Mouse (Mus musculus) embryonic fibroblast, embryonic 13.5 days (primary cell): ENCODE results near the gene Foxa3. TPM values are rescaled to one million over a fixed set of nuclear protein-coding genes. Genes with fewer than 3 reads are reported as not detected.
"Not testable (repeated sequence)": the region's sequence is repeated elsewhere in the genome, so short reads cannot be mapped to it uniquely, and the experiment has no call there.

Source experiments
- H3K27ac ChIP-seq: 2 replicates; pipeline ENCODE4 v1.5.1; 2012; ENCODE audit warnings: low read length, control low read depth, inconsistent platforms; ENCODE audit not compliant: insufficient read depth
- H3K4me1 ChIP-seq: 2 replicates; pipeline ENCODE4 v1.6.1; 2011; ENCODE audit warnings: low read length; ENCODE audit not compliant: control insufficient read depth, insufficient read depth
- H3K4me3 ChIP-seq: 2 replicates; pipeline ENCODE4 v1.5.1; 2011; ENCODE audit warnings: mild to moderate bottlenecking, control low read depth, low read length; ENCODE audit not compliant: insufficient read depth
- CTCF ChIP-seq: IDR thresholded peaks from 2 replicates; pipeline ENCODE4 v1.5.1; 2011; ENCODE audit warnings: mild to moderate bottlenecking, control low read depth, low read length, moderate library complexity, borderline replicate concordance; ENCODE audit not compliant: insufficient read depth
- POLR2A ChIP-seq: IDR thresholded peaks from 2 replicates; pipeline ENCODE4 v1.6.1; 2011; ENCODE audit warnings: low read depth, mild to moderate bottlenecking, control low read depth, low read length, moderate library complexity
- polyA plus RNA-seq: library from polyadenylated mRNA; stranded (reverse); fragments of >200 nt; gene quantifications from 2 replicates; pipeline ENCODE4 v1.2.4, GENCODE M21; 2011; ENCODE audit warnings: low read depth; ENCODE audit not compliant: missing spikeins, insufficient read length

Foxa3 gene
- not detected in 2 replicates for polyA plus RNA-seq

DNA sequence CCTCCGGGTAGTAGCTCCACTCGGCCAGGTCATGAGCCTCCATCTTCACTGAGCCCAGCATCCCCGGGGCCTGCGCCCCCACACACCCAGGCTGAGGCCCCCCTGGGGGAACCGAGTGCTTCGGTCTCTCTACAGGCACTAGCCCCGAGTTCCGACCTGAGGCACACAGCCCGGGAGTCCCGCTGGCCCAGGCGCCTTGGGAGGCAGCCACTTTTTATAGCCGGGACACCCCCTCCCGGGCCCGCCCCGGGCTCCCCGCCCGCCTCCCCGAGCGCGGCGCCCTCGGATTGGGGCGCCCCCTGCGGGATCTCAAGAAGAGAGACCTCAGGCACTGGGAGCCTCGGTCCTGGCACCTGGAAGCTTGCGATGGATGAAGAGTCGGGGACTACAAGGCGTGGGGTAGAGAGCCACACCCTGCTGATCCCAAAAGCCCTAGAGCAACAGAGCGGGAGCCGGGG is at the start of gene Foxa3:
Gene Foxa3, minus strand, starts transcription at position 182 of the 458 bp plus-strand sequence.
- Histone ChIP-seq H3K4me3 (peak within 1 kb of the TSS; percentile 92), H3K4me1 (peaks cover 7% of the 10 kb centered on the region), H3K27ac (no peak within 1 kb of the TSS)
- TF ChIP-seq POLR2A: no peak
- no peak for TF ChIP-seq CTCF

DNA sequence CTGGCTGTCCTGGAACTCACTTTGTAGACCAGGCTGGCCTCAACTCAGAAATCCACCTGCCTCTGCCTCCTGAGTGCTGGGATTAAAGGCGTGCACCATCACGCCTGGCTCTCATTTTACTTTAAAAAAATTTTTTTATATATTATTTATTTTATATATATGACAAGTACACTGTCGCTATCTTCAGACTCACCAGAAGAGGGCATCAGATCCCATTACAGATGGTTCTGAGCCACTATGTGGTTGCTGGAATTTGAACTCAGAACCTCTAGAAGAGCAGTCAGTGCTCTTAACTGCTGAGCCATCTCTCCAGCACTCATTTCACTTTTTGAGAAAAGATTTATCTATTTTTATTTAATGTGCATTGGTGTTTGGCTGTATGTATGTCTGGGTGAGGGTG is 47.7 kb upstream of the Foxa3 start:
- H3K4me3 ChIP-seq, H3K27ac ChIP-seq, H3K4me1 ChIP-seq: not testable (repeated sequence)

DNA sequence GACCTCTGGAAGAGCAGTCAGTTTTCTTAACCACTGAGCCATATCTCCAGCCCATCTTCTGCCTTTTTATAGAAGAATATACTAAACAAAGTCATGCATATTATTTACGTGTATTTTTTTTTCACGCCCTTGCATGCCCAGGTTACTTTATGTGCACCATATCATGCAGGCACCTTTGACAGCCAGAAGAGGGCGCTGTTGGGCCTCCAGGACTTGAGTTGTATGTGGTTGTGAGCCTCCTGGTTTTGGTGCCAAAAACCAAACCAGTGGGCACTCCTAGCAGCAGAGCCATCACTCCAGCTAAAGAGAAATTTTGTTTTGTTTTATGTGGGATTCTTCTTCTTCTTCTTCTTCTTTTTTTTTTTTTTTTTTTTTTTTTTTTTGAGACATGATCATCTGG is 46.2 kb upstream of the Foxa3 start:
- H3K4me1 ChIP-seq: no peaks in the 10 kb centered on the region
- no peak overlapping the region for H3K4me3 ChIP-seq
- no peak overlapping the region for H3K27ac ChIP-seq
- TF ChIP-seq CTCF (peak; percentile 27; the same call in 1 of the 2 replicates), POLR2A (no peak)

DNA sequence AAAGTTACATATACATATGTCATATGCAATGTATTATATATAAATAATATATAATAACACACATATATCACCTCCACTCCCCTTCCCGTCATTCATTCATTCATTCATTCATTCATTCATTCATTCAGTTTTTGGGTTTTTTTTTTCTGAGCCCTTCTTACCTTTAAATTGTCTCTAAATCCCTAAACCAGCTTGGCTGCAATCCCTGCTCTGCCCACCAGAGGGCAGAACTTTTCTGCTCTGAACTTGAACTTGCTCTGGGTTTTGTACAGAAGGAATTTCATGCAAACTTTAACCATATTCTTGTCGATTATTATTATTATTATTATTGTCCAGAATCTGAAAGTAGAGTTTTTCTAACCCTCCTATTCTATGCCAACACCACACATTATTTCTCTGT is 45.4 kb upstream of the Foxa3 start:
- no peaks in the 10 kb centered on the region for H3K4me1 ChIP-seq
- 0 out of 2 replicates have a peak, but pooled peaks have one; percentile 27 for TF ChIP-seq CTCF
- TF ChIP-seq POLR2A: no peak
- H3K4me3 ChIP-seq: no peak overlapping the region
- H3K27ac ChIP-seq: no peak overlapping the region

DNA sequence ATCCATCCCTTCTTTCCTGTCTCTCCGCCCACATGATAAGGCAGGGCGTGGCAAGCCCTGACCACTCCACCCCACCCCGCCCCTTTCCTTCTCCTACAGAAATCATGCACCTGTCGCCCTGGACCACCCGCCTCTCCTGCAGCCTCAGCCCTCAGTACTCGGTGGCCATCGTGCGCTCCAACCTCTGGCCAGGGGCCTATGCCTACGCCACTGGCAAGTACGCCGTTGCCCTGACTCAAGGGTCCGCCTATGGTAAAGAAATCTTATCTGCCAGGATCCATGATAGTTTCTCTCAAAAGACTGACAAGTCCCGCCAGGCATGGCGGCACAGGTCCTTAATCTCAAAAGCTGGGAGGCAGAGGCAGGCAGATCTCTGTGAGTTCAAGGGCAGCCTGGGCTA is 44.6 kb upstream of the Foxa3 start:
- no peak overlapping the region for H3K4me3 ChIP-seq
- no peaks in the 10 kb centered on the region for H3K4me1 ChIP-seq
- TF ChIP-seq CTCF: no peak
- TF ChIP-seq POLR2A: no peak
- H3K27ac ChIP-seq: no peak overlapping the region

DNA sequence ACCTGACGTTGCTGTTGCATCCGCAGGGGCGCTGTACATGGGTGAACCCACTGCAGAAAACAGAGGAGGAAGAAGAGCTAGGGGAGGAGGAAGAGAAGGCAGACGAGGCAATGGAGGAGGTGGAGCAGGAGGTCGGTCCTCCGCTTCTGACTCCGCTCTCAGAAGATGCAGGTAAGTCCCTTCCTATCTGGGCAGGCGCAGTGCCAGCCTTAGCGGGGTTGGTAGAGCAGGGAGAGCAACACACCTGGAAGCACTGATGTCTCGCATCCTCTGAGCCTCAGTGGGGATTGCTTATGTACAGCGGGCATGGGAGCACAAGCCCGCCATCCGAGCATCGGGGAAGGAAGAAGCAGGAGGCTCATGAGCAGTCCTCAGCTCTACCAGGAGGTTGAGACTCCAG is 43.7 kb upstream of the Foxa3 start:
- no peak for TF ChIP-seq POLR2A
- Histone ChIP-seq H3K4me3 (no peak overlapping the region), H3K27ac (no peak overlapping the region), H3K4me1 (no peaks in the 10 kb centered on the region)

DNA sequence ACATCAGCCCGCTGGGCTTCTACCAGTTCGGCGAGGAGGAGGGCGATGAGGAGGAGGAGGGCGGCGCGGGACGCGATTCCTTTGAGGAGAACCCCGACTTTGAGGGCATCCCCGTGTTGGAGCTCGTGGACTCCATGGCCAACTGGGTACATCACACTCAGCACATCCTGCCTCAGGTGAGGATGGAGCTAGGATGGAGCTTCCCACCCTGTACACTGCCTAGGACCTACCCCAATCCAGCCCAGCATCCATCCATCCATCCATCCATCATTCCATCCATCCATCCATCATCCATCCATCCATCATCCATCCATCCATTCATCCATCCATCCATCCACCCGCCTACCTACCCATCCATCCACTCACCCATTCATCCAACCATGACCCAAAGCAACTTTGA is 42.6 kb upstream of the Foxa3 start:
- H3K4me1 ChIP-seq: no peaks in the 10 kb centered on the region
- no peak overlapping the region for H3K27ac ChIP-seq
- no peak overlapping the region for H3K4me3 ChIP-seq
- TF ChIP-seq CTCF: no peak
- TF ChIP-seq POLR2A: no peak

DNA sequence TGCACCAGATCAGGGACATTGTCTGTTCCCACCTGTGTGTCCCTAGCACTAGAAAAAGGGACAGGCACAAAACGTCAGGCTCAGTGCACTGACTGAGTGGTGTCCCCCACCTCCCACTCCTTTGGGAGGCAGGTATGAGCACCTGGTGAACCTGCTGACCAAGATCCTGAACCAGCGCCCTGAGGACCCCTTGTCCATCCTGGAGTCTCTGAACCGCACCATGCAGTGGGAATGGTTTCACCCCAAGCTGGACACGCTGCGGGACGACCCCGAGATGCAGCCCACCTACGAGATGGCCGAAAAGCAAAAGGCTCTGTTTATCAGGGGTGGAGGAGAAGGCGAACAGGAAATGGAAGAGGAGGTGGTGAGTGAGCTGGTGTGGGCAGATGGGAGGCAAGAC is 34.1 kb upstream of the Foxa3 start:
- no peak for TF ChIP-seq CTCF
- TF ChIP-seq POLR2A: no peak
- Histone ChIP-seq H3K27ac (no peak overlapping the region), H3K4me3 (no peak overlapping the region), H3K4me1 (no peaks in the 10 kb centered on the region)

DNA sequence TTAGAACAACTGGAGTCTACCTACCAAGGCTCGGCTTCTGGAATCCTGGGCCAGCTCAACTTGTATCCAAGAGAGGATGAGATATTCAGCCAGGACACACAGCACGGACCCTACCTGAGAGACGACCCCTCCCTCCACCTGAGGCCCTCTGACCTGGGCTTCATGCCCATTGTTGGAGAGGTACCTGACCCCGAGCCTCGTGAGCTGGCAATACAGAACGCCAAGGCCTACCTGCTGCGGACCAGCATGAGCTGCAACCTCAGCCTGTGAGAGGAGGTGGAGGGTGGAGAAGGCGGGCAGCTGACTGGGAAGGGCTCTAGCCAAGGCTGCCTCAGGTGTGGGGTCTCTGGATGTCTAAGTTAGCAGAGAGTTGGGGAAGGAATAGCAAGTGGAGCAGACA is 31.8 kb upstream of the Foxa3 start:
- Histone ChIP-seq H3K4me1 (no peaks in the 10 kb centered on the region), H3K27ac (no peak overlapping the region), H3K4me3 (no peak overlapping the region)
- TF ChIP-seq CTCF: no peak
- no peak for TF ChIP-seq POLR2A

DNA sequence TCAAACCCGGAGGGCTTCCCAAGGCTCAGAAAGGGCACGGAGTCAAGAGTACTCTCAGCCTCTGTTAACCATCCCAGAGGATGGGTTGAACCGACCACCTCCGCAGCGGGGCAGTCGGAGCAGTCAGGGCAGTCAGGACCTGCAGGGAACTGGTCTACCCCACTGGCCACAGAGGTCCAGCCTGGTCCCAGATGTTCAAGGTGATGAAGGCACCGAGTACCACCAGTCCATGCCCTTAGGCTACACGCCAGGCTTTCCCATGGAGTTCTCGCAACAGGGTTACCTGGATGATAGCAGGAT is 31.4 kb upstream of the Foxa3 start:
- Histone ChIP-seq H3K27ac (no peak overlapping the region), H3K4me3 (no peak overlapping the region), H3K4me1 (no peaks in the 10 kb centered on the region)
- no peak for TF ChIP-seq POLR2A
- TF ChIP-seq CTCF: no peak

DNA sequence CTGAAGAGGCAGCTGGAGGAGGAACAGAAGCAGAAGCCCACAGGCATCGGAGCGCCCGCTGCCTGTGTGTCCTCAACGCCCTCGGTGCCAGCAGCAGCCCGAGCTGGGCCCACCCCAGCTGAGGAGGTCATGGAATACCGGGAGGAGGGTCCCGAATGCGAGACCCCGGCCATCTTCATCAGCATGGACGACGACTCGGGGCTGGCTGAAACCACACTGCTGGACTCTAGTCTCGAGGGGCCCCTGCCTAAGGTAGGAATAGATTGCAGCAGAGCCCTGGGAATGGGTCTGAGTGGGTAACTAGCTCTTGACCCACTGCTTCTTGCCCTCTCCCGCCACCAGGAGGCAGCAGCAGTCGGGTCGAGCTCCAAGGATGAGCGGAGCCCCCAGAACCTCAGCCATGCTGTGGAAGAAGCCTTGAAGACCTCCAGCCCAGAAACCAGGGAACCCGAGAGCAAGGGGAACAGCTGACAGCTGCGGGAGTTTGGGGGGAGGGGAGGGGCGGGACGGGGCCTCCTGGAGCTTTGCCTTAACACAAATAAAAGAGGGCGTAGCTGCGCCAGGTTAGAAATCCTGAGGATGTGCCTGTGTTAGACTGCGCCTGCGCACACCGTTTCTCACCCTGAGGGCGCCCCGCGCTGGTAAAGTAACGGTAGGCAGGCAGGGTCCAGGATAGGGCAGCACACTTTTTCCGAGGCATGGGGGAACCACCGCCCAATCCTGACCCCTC is 30.9 kb upstream of the Foxa3 start, which contains the start of gene Rsph6a:
Gene Rsph6a, plus strand, starts transcription at position 644 of the 730 bp plus-strand sequence.
- H3K4me3 ChIP-seq: no peak within 1 kb of the TSS
- H3K4me1 ChIP-seq: no peaks in the 10 kb centered on the region
- no peak within 1 kb of the TSS for H3K27ac ChIP-seq
- TF ChIP-seq POLR2A (no peak), CTCF (peak; percentile 68)
